8 mouse cellular contexts compared by ENCODE assay signal in genomic region chr13:44733036-44733372, GRCm38 (mm10). TPM values are rescaled to one million over a fixed set of nuclear protein-coding genes. Genes with fewer than 3 reads are reported as not detected.
DNase-seq lines count a peak whose midpoint lies in the region; ATAC-seq and TF ChIP-seq lines count a peak whose summit lies in the region.

No protein-coding gene starts in this region.

- H3K36me3 ChIP-seq in kidney, postnatal 0 days (ENCODE audit: insufficient read depth, low read length): no peaks in the 10 kb centered on the region
- H3K36me3 ChIP-seq in hindbrain, embryonic 13.5 days: no peaks in the 10 kb centered on the region
- no peaks in the 10 kb centered on the region for H3K36me3 ChIP-seq in midbrain, embryonic 15.5 days (replicated peaks)

- H3K4me3 ChIP-seq in kidney, postnatal 0 days (replicated peaks; ENCODE audit: low read depth, low read length): peak overlapping the region; percentile 59
- H3K4me3 ChIP-seq in hindbrain, embryonic 13.5 days: peak overlapping the region; percentile 74
- H3K4me3 ChIP-seq in midbrain, embryonic 15.5 days: peak overlapping the region; percentile 80

- H3K9me3 ChIP-seq in kidney, postnatal 0 days (replicated peaks; ENCODE audit: low read length): no peaks in the 10 kb centered on the region
- no peaks in the 10 kb centered on the region for H3K9me3 ChIP-seq in hindbrain, embryonic 13.5 days
- no peaks in the 10 kb centered on the region for H3K9me3 ChIP-seq in midbrain, embryonic 15.5 days

- ATAC-seq in kidney, postnatal 0 days (replicated peaks; ENCODE audit: low FRiP score, low read depth): no peak
- no peak for ATAC-seq in hindbrain, embryonic 13.5 days (ENCODE audit: low FRiP score)
- ATAC-seq in midbrain, embryonic 15.5 days (replicated peaks): no peak
- ATAC-seq in granulocyte monocyte progenitor cell, adult 5-6 weeks (replicated peaks; ENCODE audit: poor library complexity, severe bottlenecking): no peak

- peak overlapping the region; percentile 87 for H3K9ac ChIP-seq in kidney, postnatal 0 days (ENCODE audit: low read depth, low read length)
- peak overlapping the region; percentile 87 for H3K9ac ChIP-seq in hindbrain, embryonic 13.5 days
- H3K9ac ChIP-seq in midbrain, embryonic 15.5 days: peak overlapping the region; percentile 70

- no peak for TF ChIP-seq CTCF in kidney, postnatal 0 days (IDR thresholded peaks at IDR 0.05; ENCODE audit: low read depth)

- peak overlapping the region; percentile 85 for H3K27ac ChIP-seq in kidney, postnatal 0 days
- H3K27ac ChIP-seq in hindbrain, embryonic 13.5 days: peak overlapping the region; percentile 76
- H3K27ac ChIP-seq in midbrain, embryonic 15.5 days: peak overlapping the region; percentile 58

- H3K27me3 ChIP-seq in kidney, postnatal 0 days (ENCODE audit: insufficient read depth, low read length): no peaks in the 10 kb centered on the region
- no peaks in the 10 kb centered on the region for H3K27me3 ChIP-seq in hindbrain, embryonic 13.5 days
- H3K27me3 ChIP-seq in midbrain, embryonic 15.5 days (replicated peaks): no peaks in the 10 kb centered on the region

- under 1% methylated on average over 13 of the region's 13 CpGs for WGBS in kidney, postnatal 0 days
- 0% methylated on average over 13 of the region's 13 CpGs for WGBS in hindbrain, embryonic 13.5 days
- WGBS in midbrain, embryonic 15.5 days: under 1% methylated on average over 13 of the region's 13 CpGs

- H3K4me2 ChIP-seq in kidney, postnatal 0 days (ENCODE audit: low read length): peak overlapping the region; percentile 95
- peak overlapping the region; percentile 74 for H3K4me2 ChIP-seq in hindbrain, embryonic 13.5 days
- peak overlapping the region; percentile 89 for H3K4me2 ChIP-seq in midbrain, embryonic 15.5 days

- H3K4me1 ChIP-seq in kidney, postnatal 0 days (replicated peaks; ENCODE audit: insufficient read depth, low read length): peaks cover 15% of the 10 kb centered on the region
- H3K4me1 ChIP-seq in hindbrain, embryonic 13.5 days (replicated peaks): peaks cover 33% of the 10 kb centered on the region
- peaks cover 28% of the 10 kb centered on the region for H3K4me1 ChIP-seq in midbrain, embryonic 15.5 days

- peak; percentile 57 for DNase-seq in kidney, postnatal 0 days (ENCODE audit: low spot score)
- DNase-seq in kidney, postnatal 10 days: no peak
- peak; percentile 31 for DNase-seq in c-Kit-positive CD71-positive TER-119-negative erythroid progenitor cells, embryonic 14.5 days (ENCODE audit: low read depth)
- no peak for DNase-seq in cerebellum, adult 9-10 months
- DNase-seq in kidney, postnatal 25 days: no peak

RNA-seq across cellular contexts. Expression of gene Jarid2, which starts 3.7 kb away (rescaled TPM):
- 22.5 and 26.2 TPM in 2 replicates for polyA plus RNA-seq in kidney, postnatal 0 days (2015; fragmentation: Nextera tagmentation; extraction: Ambion mirVana)
- polyA plus RNA-seq in hindbrain, embryonic 13.5 days (2015; fragmentation: Nextera tagmentation; extraction: Ambion mirVana): 58.7 and 60.9 TPM in 2 replicates
- polyA plus RNA-seq in midbrain, embryonic 15.5 days (2015; fragmentation: Nextera tagmentation; extraction: Ambion mirVana): 40.7 and 44.7 TPM in 2 replicates
- total RNA-seq in granulocyte monocyte progenitor cell, adult 5-6 weeks (2014; fragmentation: Nextera tagmentation): 37.8 and 58.5 TPM in 2 replicates
- total RNA-seq in granulocyte monocyte progenitor cell, adult 5-6 weeks (2017): 31.0 and 37.9 TPM in 2 replicates

Comparison
In these comparisons a context has a peak if more than half of its experiments do, and no peak if none do; other contexts are left out.
1. DNase-seq: peak in kidney, postnatal 0 days (single experiment) and c-Kit-positive CD71-positive TER-119-negative erythroid progenitor cells, embryonic 14.5 days (single experiment); none in kidney, postnatal 10 days (single experiment), cerebellum, adult 9-10 months (single experiment) and kidney, postnatal 25 days (0 of 2).
2. Peak in every context shown above with its lines, with median percentiles within 50 percentile points of each other: H3K27ac ChIP-seq, H3K4me2 ChIP-seq, H3K4me3 ChIP-seq and H3K9ac ChIP-seq.